Mouse (Mus musculus) heart, postnatal 36 days (tissue): ENCODE data around the gene Cdh13. TPM values are rescaled to one million over a fixed set of nuclear protein-coding genes. Genes with fewer than 3 reads are reported as not detected.

Experiments
- DNase-seq, 2 experiments: peaks; one replicate each; pipeline ENCODE4 v3.0.0; 2021 to 2022
- intact Hi-C: fragments of 180-260 bp; cut with DNase I; formaldehyde crosslinking; loops from one replicate; pipeline ENCODE4 v1.15.1; 2025
- total RNA-seq, 2 experiments: library from RNA; stranded (reverse); gene quantifications; 2 replicates each; pipeline ENCODE4 v1.2.3; 2021

Cdh13 gene
- total RNA-seq, 2 experiments from 2014 or later: 182 to 204 TPM

- intact Hi-C loops: loop anchor here (10.0 kb wide), 1 partner anchor 1045 kb away; no protein-coding TSS in a partner anchor
- peak in 1 of 2 experiments; percentile 14 for DNase-seq
These were observed 696.3 kb downstream of the Cdh13 start for GRCm38 (mm10) chr8:118979800-118980199.

GRCm38 (mm10) chr8:118983724-118984123 lies 700.2 kb downstream of the Cdh13 start:
- no peak for DNase-seq
- intact Hi-C loops: no loop called here

GRCm38 (mm10) chr8:118986796-118987195 lies 703.3 kb downstream of the Cdh13 start:
- intact Hi-C loops: no loop called here
- no peak for DNase-seq

GRCm38 (mm10) chr8:118995641-118996188 lies 712.2 kb downstream of the Cdh13 start:
- intact Hi-C loops: no loop called here
- DNase-seq: no peak

GRCm38 (mm10) chr8:119000595-119000994 lies 717.1 kb downstream of the Cdh13 start:
- intact Hi-C loops: no loop called here
- no peak for DNase-seq

- intact Hi-C loops: no loop called here
- no peak for DNase-seq
These were observed 721.3 kb downstream of the Cdh13 start for GRCm38 (mm10) chr8:119004821-119005220.

- DNase-seq: no peak
- intact Hi-C loops: no loop called here
These were observed 735.1 kb downstream of the Cdh13 start for GRCm38 (mm10) chr8:119018675-119019074.

GRCm38 (mm10) chr8:119020781-119021180 lies 737.2 kb downstream of the Cdh13 start:
- no peak for DNase-seq
- intact Hi-C loops: no loop called here

- no peak for DNase-seq
- intact Hi-C loops: no loop called here
These were observed 737.9 kb downstream of the Cdh13 start for GRCm38 (mm10) chr8:119021478-119021877.

GRCm38 (mm10) chr8:119022301-119022870 lies 738.9 kb downstream of the Cdh13 start:
- intact Hi-C loops: no loop called here
- DNase-seq: no peak

GRCm38 (mm10) chr8:119033398-119033797 lies 749.9 kb downstream of the Cdh13 start:
- intact Hi-C loops: no loop called here

GRCm38 (mm10) chr8:119034037-119034436 lies 750.5 kb downstream of the Cdh13 start:
- no peak for DNase-seq

More at GRCm38 (mm10) chr8:119033398-119033797, 749.9 kb downstream of the Cdh13 start:
- DNase-seq: no peak

GRCm38 (mm10) chr8:119035126-119035525 lies 751.6 kb downstream of the Cdh13 start:
- intact Hi-C loops: no loop called here
- DNase-seq: no peak

More at GRCm38 (mm10) chr8:119034037-119034436, 750.5 kb downstream of the Cdh13 start:
- intact Hi-C loops: no loop called here

- intact Hi-C loops: no loop called here
- no peak for DNase-seq
These were observed 754.0 kb downstream of the Cdh13 start for GRCm38 (mm10) chr8:119037571-119037970.

- intact Hi-C loops: no loop called here
- DNase-seq: no peak
These were observed 755.8 kb downstream of the Cdh13 start for GRCm38 (mm10) chr8:119039358-119039757.

GRCm38 (mm10) chr8:119057876-119058275 lies 774.3 kb downstream of the Cdh13 start:
- no peak for DNase-seq
- intact Hi-C loops: no loop called here

GRCm38 (mm10) chr8:119061671-119062070 lies 778.1 kb downstream of the Cdh13 start:
- DNase-seq: no peak
- intact Hi-C loops: loop anchor here (5.0 to 10.0 kb wide), 4 partner anchors 189 to 1437 kb away; partner anchors contain the start of gene Cdh13

- DNase-seq: peak; percentile 44 to 64
These were observed 781.0 kb downstream of the Cdh13 start for GRCm38 (mm10) chr8:119064523-119064922.

GRCm38 (mm10) chr8:119072291-119072690 lies 788.8 kb downstream of the Cdh13 start:
- peak in 1 of 2 experiments; percentile 3 for DNase-seq
- intact Hi-C loops: no loop called here

More at GRCm38 (mm10) chr8:119064523-119064922, 781.0 kb downstream of the Cdh13 start:
- intact Hi-C loops: loop anchor here (1.0 to 10.0 kb wide), 6 partner anchors 192 to 1440 kb away; partner anchors contain the start of gene Cdh13

GRCm38 (mm10) chr8:119085022-119085421 lies 801.5 kb downstream of the Cdh13 start:
- intact Hi-C loops: no loop called here

GRCm38 (mm10) chr8:119098261-119098660 lies 814.7 kb downstream of the Cdh13 start:
- no peak for DNase-seq
- intact Hi-C loops: no loop called here

More at GRCm38 (mm10) chr8:119085022-119085421, 801.5 kb downstream of the Cdh13 start:
- DNase-seq: no peak

GRCm38 (mm10) chr8:119102871-119103270 lies 819.3 kb downstream of the Cdh13 start:
- intact Hi-C loops: no loop called here

More at GRCm38 (mm10) chr8:119102871-119103270, 819.3 kb downstream of the Cdh13 start:
- no peak for DNase-seq
